Mouse (Mus musculus): Measurements from ENCODE around the gene Adamts17.

The Adamts17 gene

DNA sequence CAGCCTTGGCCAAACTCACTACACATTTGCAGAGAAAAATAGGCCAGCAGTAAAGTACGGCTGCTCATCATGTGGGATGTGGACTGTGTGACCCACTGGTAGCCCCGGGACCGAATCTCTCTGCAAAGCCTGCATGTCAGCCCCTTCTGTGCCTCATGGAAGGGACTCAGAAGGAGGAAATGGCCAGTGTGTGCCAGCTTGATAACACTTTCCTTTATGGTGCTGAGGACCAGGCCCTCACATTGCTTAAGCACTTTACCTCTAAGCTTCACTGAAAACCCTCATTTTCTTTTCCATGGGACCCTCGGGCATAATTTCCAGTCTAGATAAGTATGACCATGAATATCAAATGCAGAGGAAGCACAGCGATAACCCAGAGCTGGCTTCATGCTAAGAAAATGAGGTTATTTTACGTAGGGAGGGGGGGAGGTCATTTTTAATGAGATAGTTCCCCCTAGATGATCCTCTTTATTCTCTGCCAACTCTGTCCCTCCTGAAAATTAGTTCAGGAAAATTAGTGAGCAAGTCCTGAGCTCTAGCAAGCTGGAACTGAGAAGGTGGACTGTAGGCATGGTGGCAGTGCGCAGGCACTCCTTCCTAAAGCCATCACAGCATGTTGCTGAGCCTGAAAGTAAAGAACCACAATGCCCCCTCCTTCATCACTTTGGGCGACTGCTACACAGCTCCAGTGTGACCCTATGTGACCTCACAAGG, 127.8 kb downstream of the Adamts17 start:
- DNase-seq (ENCODE audit: inconsistent age in 2 of 2, low spot score in 1 of 2) = no peak

GRCm38 (mm10) chr7:66968661-66969060, 129.1 kb downstream of the Adamts17 start:
- DNase-seq (ENCODE audit: inconsistent age in 2 of 2, low spot score in 1 of 2) = no peak

DNA sequence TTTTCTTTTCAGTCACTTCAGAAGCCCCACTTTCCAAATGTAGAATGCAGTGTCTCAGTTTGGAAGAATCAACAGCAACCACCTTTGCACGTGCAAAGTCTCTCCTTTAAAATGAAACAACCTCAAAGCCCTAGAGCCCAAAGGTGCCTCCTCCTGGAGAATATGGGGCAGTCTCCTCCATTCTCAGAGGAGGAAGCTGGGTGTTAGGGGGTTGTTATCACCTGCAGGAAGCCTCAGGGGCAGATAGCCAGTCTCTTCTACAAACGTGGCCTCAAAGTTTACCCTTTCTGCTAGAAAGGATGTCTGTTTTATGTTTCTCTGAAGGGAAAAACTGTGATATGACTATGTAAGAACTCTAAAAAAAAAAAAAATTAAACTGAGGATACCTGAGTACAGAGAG, 129.7 kb downstream of the Adamts17 start:
- DNase-seq (ENCODE audit: inconsistent age in 2 of 2, low spot score in 1 of 2) = no peak

GRCm38 (mm10) chr7:66970235-66970634, 130.7 kb downstream of the Adamts17 start:
- peak; percentile 64 to 71 for DNase-seq (ENCODE audit: inconsistent age in 2 of 2, low spot score in 1 of 2)

GRCm38 (mm10) chr7:66970974-66971373, 131.4 kb downstream of the Adamts17 start:
- no peak for DNase-seq (ENCODE audit: inconsistent age in 2 of 2, low spot score in 1 of 2)

- DNase-seq (ENCODE audit: inconsistent age in 2 of 2, low spot score in 1 of 2) = no peak
Observed at GRCm38 (mm10) chr7:66974859-66975258, 135.3 kb downstream of the Adamts17 start.

- DNase-seq (ENCODE audit: inconsistent age in 2 of 2, low spot score in 1 of 2) = no peak
Observed at GRCm38 (mm10) chr7:66976371-66976770, 136.8 kb downstream of the Adamts17 start.

GRCm38 (mm10) chr7:66981591-66981990, 142.1 kb downstream of the Adamts17 start:
- DNase-seq (ENCODE audit: inconsistent age in 2 of 2, low spot score in 1 of 2) = no peak

DNA sequence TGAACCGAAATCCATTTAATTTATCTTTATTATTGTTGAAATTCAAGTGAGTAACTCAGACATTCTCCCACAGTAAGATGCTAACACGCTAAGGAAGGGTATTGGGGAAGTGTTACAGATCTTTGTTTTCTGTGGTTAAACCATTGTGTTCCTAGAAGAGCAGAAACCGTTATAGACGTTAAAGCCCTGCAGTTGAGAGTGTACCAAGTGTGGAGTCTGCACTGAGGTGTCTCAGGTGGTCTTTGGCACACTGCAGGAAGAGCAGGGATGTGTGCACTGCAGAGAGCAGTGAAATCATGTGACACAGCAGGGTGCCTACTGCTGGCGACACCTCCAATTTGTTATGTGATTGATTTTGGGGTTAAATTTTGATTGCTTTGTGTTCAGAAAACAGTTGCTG, 142.5 kb downstream of the Adamts17 start:
- DNase-seq (ENCODE audit: inconsistent age in 2 of 2, low spot score in 1 of 2) = no peak

DNA sequence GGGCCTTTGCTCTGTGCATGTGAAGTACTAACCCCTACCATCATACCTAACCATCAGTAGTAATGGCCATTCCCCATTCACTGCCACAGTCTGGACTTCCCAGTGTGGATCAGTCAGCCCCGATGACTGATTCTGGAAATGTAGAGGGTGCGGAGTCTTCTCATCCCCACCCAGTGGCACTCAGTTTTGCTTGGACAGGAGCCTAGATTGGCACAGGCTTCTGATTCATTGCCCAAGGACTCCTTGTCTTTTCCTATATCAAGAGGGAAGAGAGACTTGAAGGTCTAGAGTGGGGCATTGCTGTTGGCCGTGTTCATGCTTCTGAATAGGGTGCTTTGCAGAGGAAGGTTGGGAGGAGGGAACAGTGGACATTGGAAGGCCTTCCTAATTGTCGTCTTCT, 148.1 kb downstream of the Adamts17 start:
- DNase-seq (ENCODE audit: inconsistent age in 2 of 2, low spot score in 1 of 2) = peak; percentile 55 to 74

DNA sequence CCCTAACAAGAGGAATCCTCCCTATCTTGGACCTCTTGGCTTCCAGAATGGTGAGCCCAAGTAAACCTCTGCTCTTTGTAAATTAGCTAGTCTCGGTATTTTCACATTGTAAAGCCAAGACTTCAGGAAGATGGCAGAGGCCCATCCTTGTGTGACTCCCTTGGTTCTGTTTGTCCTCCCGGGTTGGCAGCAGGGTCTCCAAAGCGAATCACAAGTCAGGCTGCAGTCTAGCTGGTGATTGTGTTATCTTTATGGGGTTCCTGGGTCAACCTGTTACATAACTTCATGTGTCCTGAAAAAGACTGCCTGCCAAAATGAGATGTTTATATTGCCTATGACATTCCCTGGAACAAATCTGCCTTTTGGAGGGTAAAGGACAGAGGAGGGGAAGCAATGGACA, 148.9 kb downstream of the Adamts17 start:
- no peak for DNase-seq (ENCODE audit: inconsistent age in 2 of 2, low spot score in 1 of 2)

DNA sequence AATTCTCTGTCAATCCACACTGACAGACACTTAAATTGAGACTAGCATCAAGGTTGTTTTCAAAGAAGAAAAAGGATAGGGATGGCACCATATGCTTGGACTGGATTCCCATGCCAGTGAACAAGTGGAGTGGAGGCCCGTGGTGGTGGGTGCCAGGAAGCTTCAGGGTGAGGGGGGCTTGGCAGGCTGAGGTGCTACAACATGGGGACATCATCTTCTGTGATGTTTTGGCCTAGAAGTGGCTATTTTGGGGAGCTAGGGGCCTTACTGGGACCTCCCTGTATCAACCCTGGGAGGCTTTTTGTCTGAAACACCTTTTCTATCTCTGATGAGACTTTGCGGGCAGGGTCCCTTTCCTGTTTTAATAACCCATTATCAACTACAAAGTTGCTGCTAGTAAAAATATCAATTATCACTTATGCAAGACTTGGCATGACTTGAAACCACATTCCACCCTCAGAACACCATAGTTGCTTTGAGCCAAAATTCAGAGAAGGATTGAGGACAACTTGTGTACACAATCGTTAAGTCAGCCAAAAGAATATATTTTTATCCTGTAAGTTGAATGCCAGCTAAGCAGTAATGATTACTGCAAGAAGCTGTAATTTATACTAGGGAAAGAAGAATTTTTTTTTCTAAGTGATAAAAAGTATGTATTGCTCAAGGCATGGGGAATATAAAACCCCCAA, 150.0 kb downstream of the Adamts17 start:
- DNase-seq (ENCODE audit: inconsistent age in 2 of 2, low spot score in 1 of 2) = no peak

DNA sequence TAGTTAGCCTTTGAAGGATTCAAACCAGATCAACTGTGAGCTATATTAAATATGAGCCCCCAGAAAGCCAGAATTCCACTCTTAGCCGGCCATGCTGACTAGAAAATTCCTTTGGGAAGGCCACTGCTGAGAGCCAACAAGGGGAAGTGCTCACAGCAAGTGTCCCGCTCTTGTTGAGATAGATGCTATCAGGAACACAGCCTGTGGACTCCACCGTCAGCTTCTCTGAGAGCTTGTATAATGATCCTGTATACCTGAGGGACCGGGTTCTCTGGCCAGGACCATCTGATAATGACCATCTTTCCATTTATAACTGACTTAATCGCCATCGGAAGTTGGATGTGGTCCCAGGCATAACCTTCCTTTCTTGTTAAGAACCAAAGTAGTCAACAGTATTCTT, 159.3 kb downstream of the Adamts17 start:
- no peak for DNase-seq (ENCODE audit: inconsistent age in 2 of 2, low spot score in 1 of 2)

- no peak for DNase-seq (ENCODE audit: inconsistent age in 2 of 2, low spot score in 1 of 2)
Observed at GRCm38 (mm10) chr7:67003648-67004047, 164.1 kb downstream of the Adamts17 start.

GRCm38 (mm10) chr7:67004220-67004619, 164.7 kb downstream of the Adamts17 start:
- no peak for DNase-seq (ENCODE audit: inconsistent age in 2 of 2, low spot score in 1 of 2)

DNA sequence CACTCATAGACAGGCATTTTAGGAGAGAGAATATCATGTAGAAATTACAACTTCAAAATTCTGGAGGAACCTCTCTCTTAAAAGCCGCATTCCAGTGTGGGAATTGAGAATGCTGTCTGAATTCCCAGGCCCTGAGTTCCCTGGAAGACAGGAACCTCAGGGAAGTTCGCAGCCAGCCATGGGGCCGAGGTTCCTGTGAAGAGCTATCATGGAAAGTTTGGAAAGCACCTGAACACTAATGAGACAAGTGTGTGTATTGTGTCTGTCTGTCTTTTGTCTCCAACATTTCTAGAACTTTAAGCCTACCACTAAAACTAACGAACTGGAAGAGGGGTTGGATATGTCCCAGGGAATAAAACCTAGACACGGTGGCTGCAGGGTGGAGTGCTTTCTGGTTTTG, 170.3 kb downstream of the Adamts17 start:
- DNase-seq (ENCODE audit: inconsistent age in 2 of 2, low spot score in 1 of 2) = no peak

- no peak for DNase-seq (ENCODE audit: inconsistent age in 2 of 2, low spot score in 1 of 2)
Observed at GRCm38 (mm10) chr7:67012011-67012751, 172.6 kb downstream of the Adamts17 start.

DNA sequence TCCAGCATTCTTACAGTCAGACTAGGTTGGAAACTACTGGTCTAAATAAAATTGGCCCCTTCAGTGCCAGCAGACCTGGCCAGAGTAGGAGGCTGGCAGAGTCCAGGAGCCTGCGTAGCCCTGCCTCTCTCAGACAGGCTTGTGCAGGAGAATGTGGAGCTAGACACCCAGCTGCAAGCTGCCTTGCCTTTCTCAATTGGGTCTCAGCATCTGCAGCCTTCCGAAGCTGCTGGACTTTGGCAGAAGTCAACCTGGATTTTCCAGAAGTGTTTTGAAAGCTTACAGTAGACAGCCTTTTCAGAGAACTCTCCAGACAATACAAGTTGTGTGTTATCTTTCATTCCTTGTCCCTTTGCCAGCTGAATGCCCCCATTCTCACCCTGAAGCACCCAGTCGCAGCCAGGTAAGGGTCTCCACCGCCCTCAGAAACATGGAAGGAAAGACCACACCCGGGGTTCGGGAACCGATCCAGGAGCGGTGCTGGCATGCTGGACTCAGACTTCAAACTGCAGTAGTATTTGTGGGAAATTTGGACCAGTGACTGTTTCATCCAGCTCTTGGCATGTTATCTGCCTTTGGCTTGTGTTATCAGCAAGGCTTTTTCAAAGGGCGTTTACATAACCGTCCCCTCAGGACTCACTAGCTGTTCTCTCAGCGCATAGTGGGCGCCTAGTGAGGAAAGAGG, 173.8 kb downstream of the Adamts17 start:
- DNase-seq (ENCODE audit: inconsistent age in 2 of 2, low spot score in 1 of 2) = peak; percentile 81 to 91

- DNase-seq (ENCODE audit: inconsistent age in 2 of 2, low spot score in 1 of 2) = no peak
Observed at GRCm38 (mm10) chr7:67019937-67020336, 180.4 kb downstream of the Adamts17 start.

DNA sequence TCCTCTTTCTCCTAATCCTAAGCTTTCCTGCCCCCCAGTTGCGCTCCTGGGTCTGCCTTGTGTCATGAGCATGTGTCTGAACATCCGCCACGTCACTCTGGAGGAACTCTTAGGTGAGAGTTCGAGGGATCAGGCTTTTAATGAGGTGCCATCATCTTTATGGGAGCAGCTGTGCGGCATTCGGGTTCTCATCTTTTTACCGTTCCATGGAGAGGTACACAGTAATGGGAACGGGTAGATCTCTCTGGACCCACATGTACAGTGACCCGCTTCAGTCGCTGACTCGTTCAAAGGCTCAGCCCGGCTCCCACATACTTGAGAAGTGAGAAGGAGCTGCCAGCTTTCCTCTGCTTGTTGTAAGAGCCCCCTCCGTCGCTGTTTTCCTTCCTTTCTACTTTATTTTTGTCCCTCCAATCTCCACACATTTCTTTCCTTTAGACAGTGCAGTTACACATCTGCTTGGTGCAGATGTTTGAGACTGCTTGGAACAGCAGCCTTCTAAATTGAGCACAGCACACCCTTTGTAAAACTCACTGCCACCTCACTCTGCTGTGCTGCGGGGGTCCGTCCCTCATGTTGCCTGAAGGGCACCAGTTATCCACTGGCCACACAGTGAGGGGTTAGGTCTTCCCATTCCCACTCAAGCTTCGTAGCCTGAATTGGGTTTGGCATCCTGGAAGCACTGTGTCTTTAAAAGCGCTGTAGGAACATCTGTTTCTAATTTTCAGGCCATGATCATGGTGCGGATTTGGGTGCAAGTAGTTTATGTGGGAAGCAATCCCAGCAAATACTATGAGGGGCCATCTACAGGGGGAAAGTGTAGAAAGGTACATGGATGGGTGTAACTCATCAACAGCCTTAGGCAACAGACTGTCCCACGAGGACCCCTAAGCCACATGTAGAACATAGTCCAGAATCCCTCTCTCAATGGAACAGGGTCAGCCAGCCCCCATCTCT, 186.9 kb downstream of the Adamts17 start:
- no peak for DNase-seq (ENCODE audit: inconsistent age in 2 of 2, low spot score in 1 of 2)

All from adrenal gland, adult (tissue).